Mouse (Mus musculus) midbrain, embryonic 12.5 days (tissue): ENCODE measurements around the gene Celf6. TPM values are rescaled to one million over a fixed set of nuclear protein-coding genes. Genes with fewer than 3 reads are reported as not detected.

Source experiments
- ATAC-seq: fragments of 200-750 bp; cut with Nextera tagmentation; 2 replicates; pipeline ENCODE4 v1.8.0; 2017; ENCODE audit warnings: low read depth, moderate TSS enrichment, moderate library complexity; ENCODE audit not compliant: low FRiP score
- H3K27ac ChIP-seq: fragments of 300-500 bp; sonication (generic); replicated peaks from 2 replicates; pipeline ENCODE4 v1.5.1; 2016; ENCODE audit warnings: mild to moderate bottlenecking
- H3K27me3 ChIP-seq: fragments of 300-500 bp; sonication (generic); 2 replicates; pipeline ENCODE4 v1.6.1; 2016; ENCODE audit warnings: mild to moderate bottlenecking
- H3K36me3 ChIP-seq: fragments of 300-500 bp; sonication (generic); 2 replicates; pipeline ENCODE4 v1.6.1; 2016
- H3K4me1 ChIP-seq: fragments of 300-500 bp; sonication (generic); 2 replicates; pipeline ENCODE4 v1.6.1; 2016
- H3K4me2 ChIP-seq: fragments of 300-500 bp; sonication (generic); replicated peaks from 2 replicates; pipeline ENCODE4 v1.6.1; 2016; ENCODE audit warnings: mild to moderate bottlenecking, moderate library complexity
- H3K4me3 ChIP-seq: fragments of 300-500 bp; sonication (generic); 2 replicates; pipeline ENCODE4 v1.5.1; 2016; ENCODE audit warnings: mild to moderate bottlenecking
- H3K9ac ChIP-seq: fragments of 300-500 bp; sonication (generic); replicated peaks from 2 replicates; pipeline ENCODE4 v1.6.1; 2016; ENCODE audit warnings: mild to moderate bottlenecking, moderate library complexity
- H3K9me3 ChIP-seq: fragments of 300-500 bp; sonication (generic); 2 replicates; pipeline ENCODE4 v1.6.1; 2016; ENCODE audit warnings: mild to moderate bottlenecking
- WGBS: fragments of 180-500 bp; shearing (Covaris S2); methylation state at CpG from one replicate; pipeline ENCODE4 v1.1.7; 2016; 5-methylcytosine and 5-hydroxymethylcytosine counted together
- polyA plus RNA-seq: library from polyadenylated mRNA; unstranded; fragments of >200 nt; fragmentation: Nextera tagmentation; extraction: Ambion mirVana; gene quantifications from 2 replicates; pipeline ENCODE4 v1.2.1, GENCODE M21; 2016

Gene Celf6
- polyA plus RNA-seq, 1 experiment from 2014 or later: 22.1 TPM

DNA sequence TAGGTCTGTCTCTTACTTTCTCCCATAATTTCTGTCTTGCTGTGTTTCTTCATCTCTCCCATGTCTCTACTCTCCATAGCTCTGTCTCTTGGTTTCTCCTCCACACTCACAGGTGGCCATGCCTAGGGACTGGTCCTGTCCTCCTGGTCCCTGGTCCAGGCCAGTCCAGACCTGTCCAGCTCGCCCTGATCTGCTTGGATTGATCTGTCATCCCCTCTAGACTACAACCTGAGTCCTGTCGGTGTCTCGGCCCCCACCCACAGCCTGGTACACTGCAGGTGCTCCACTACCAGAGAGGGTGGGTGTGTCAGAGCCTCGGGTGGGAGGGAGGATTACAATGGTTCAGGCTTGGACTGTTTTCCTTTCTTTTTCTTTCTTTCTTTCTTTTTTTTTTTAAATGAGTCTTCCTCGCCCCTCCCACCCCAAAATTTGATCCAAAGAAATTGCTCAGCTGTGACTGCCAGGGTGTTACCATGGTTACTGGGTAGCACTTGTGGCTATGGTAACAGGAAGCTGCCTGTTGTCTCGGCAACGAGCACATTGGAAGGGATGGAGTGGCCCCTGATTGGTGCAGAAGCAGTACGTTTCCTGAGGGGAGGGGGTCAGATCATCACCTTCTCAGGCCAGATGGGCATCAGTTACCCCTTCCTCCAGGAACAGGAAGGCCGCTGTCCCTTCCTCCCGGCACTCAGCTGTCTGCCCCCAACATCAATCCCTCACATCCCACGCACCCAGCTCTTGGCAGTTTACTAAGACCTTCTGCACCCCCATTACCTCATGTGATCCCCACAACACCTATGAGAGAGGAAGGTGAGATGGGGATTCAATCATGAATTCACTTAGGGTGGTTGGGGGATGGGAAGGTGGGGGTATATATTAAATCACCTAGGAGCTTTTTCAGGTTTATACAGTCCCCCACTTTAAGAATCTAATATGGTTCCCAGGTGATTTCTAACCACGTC, 11.3 kb downstream of the Celf6 start:
- no peaks in the 10 kb centered on the region for H3K9me3 ChIP-seq
- H3K36me3 ChIP-seq: no peaks in the 10 kb centered on the region
- peak overlapping the region; percentile 42 for H3K4me2 ChIP-seq
- H3K4me3 ChIP-seq: no peak overlapping the region
- no peak overlapping the region for H3K9ac ChIP-seq
- 24% methylated on average over 12 of the region's 12 CpGs for WGBS
- peaks cover 48% of the 10 kb centered on the region for H3K27me3 ChIP-seq
- ATAC-seq: peak; percentile 89
- H3K4me1 ChIP-seq: peaks cover 25% of the 10 kb centered on the region
- peak overlapping the region; percentile 54 for H3K27ac ChIP-seq

DNA sequence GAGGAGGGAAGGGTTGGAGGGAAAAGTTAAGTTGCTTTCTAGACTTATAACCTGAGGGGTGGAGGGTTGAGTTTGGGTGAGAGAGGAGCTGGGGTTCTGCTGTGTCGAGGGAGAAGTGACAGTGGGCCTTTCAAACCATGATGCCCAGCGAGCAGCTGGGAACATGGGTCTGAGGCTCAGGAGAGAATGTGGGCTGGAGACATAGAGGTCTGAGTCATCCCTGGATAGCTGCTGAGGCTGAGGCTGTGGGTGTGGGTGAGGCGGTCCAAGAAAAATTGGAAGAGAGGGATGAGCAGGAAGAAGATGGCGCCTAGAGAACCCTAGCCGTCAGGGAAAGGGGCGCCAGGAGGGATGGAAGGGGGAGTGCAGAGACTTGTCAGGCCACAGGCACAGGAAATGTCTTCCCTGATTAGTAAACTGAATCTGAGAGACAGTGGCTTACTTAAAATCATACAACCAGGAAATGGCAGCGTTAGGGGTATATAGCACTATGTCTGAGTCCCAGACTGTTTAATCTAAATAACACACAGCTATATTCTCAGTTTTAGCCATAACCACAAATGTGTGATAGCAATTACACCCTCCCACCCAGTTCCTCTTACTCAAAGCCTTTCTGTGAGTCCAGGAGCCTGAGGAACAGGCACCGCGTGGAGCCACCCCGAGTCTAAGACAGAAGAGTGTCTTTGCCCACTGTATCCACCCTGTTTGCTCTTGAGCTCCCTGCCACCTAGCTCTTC, 12.2 kb downstream of the Celf6 start:
- H3K36me3 ChIP-seq: no peaks in the 10 kb centered on the region
- peak overlapping the region; percentile 42 for H3K4me2 ChIP-seq
- no peak overlapping the region for H3K4me3 ChIP-seq
- no peak overlapping the region for H3K9ac ChIP-seq
- WGBS: 84% methylated on average over 10 of the region's 10 CpGs
- ATAC-seq: no peak
- H3K27ac ChIP-seq: no peak overlapping the region
- no peaks in the 10 kb centered on the region for H3K9me3 ChIP-seq
- peaks cover 25% of the 10 kb centered on the region for H3K4me1 ChIP-seq
- H3K27me3 ChIP-seq: peaks cover 44% of the 10 kb centered on the region

DNA sequence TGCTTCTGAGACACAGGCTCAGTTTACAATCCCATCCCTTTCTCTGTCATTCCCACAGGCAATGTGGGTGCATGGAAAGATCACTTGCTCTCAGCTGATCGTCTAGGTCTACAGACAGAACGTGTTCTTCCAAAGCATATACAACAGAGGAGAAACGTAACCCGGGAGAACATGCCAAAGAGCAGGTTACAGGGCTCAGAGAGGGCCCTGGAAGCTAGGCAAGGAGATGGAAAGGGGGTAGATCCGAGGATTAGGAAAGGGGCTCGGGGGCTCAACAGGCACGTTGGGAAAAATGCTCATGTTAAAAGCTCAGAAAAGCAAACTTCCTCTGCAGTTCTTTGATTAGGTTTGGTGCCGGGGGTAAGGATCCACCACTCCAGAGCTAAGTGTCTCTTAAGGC, 23.9 kb downstream of the Celf6 start:
- 85% methylated on average over 8 of the region's 8 CpGs for WGBS
- ATAC-seq: no peak
- no peaks in the 10 kb centered on the region for H3K36me3 ChIP-seq
- H3K4me3 ChIP-seq: no peak overlapping the region
- no peaks in the 10 kb centered on the region for H3K4me1 ChIP-seq
- no peak overlapping the region for H3K9ac ChIP-seq
- H3K27me3 ChIP-seq: peaks cover 14% of the 10 kb centered on the region
- H3K4me2 ChIP-seq: no peak overlapping the region
- no peaks in the 10 kb centered on the region for H3K9me3 ChIP-seq
- no peak overlapping the region for H3K27ac ChIP-seq

DNA sequence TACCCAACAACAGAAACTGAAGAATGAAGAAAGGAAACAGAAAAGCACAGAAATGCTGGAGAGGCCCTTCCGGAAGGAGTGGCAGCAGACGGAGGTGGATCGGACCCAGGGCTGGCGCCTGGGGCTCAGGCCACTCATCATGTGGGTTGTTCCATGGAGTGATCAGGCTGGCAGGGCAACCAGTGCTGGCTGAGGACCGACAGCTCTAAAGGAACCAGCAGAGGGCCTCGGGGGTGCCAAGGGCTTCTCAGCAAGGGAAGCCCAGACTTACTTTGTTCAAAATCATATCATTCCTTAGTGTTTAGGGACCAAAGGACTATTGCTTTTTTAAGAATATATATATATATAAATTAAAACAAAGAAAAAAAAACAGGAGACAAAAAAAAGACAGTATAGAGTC, 28.2 kb downstream of the Celf6 start:
- ATAC-seq: no peak
- no peak overlapping the region for H3K4me2 ChIP-seq
- H3K9ac ChIP-seq: no peak overlapping the region
- no peaks in the 10 kb centered on the region for H3K4me1 ChIP-seq
- no peaks in the 10 kb centered on the region for H3K36me3 ChIP-seq
- H3K27ac ChIP-seq: no peak overlapping the region
- no peaks in the 10 kb centered on the region for H3K9me3 ChIP-seq
- H3K27me3 ChIP-seq: peaks cover 14% of the 10 kb centered on the region
- 61% methylated on average over 6 of the region's 6 CpGs for WGBS
- no peak overlapping the region for H3K4me3 ChIP-seq

DNA sequence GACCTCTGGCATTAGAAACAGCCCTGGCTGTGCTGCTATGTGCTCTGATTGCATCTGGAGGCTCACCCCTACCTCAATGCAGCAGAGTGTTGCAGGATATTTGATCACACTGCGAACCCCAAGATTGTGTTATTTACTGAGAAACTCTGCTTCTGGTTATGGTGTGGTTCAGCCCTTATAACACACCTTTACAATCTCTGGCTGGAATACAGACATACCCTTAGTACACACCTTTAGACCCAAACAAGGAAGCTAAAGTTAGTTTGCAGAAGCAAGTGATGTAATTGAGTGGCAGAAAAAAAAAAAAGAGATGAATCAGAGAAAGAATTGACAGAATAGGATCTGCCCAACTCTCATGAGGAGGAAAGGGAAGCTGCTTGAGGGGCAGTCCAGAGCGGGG, 33.2 kb downstream of the Celf6 start:
- H3K9me3 ChIP-seq: no peaks in the 10 kb centered on the region
- no peak overlapping the region for H3K27ac ChIP-seq
- no peaks in the 10 kb centered on the region for H3K36me3 ChIP-seq

DNA sequence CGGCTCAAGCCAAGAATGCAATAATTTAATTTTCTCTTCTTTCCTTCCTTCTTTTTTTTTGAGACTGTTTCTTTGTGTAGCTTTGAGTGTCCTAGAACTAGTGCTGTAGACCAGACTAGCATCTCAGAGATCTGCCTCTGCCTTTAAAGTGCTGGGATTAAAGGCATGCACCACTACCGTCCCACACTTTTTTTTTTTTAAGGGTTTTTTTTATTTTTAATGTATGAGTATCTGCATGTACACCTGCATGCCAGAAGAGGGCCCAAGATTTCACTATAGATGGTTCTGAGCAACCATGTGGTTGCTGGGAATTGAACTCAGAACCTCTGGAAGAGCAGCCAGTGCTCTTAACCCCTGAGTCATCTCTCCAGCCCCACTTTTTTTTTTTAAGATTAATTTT, 38.1 kb downstream of the Celf6 start:
- Histone ChIP-seq H3K9ac (no peak overlapping the region), H3K4me2 (no peak overlapping the region), H3K27ac (no peak overlapping the region), H3K27me3 (no peaks in the 10 kb centered on the region), H3K9me3 (no peaks in the 10 kb centered on the region), H3K4me3 (no peak overlapping the region), H3K4me1 (peaks cover 19% of the 10 kb centered on the region), H3K36me3 (no peaks in the 10 kb centered on the region)
- 90% methylated on average over 2 of the region's 2 CpGs for WGBS
- ATAC-seq: no peak

More for the DNA sequence above, 33.2 kb downstream of the Celf6 start:
- no peak for ATAC-seq
- WGBS: 92% methylated on average over 2 of the region's 2 CpGs
- no peaks in the 10 kb centered on the region for H3K4me1 ChIP-seq
- H3K4me3 ChIP-seq: no peak overlapping the region
- H3K27me3 ChIP-seq: no peaks in the 10 kb centered on the region
- H3K9ac ChIP-seq: no peak overlapping the region
- H3K4me2 ChIP-seq: no peak overlapping the region

DNA sequence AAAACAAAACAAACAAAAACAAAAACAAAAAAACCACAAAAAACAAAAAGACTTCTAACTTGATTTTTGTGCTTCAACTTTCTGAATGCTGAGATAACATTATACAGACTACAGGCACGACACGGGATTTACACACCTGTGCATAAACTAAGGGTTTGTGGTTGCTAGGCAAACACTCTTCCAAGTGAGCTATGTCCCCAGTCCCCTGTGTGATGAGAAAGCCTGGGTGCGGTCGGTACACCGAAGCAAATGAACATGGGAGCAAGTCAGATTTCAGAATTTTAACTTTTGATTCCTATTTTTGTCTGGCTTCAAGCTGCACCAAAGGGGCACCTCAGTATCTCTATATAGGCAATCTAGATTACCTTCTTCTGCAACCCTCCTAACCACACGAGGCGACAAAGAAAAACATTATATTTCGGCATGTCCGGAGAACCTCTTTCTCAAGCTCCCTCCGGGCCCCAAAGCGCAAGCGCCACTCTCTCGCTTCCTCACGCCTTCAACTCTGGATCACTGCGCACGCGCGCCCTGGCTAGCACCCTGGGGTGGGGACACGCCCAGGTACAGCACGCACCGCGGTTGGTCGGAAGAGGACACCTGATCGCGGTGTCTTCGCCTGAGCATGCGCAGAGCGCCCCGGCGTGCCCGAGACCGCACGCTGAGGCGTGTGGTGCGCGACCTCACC, 39.0 kb downstream of the Celf6 start, which contains the start of gene Parp6:
Gene Parp6 (plus strand): TSS at position 663 of the 685 bp plus-strand sequence.
- no peaks in the 10 kb centered on the region for H3K27me3 ChIP-seq
- H3K4me1 ChIP-seq: peaks cover 19% of the 10 kb centered on the region
- H3K4me3 ChIP-seq: peak within 1 kb of the TSS; percentile 67
- H3K27ac ChIP-seq: peak within 1 kb of the TSS; percentile 88
- ATAC-seq: peak; percentile 99
- H3K36me3 ChIP-seq: no peaks in the 10 kb centered on the region
- no peaks in the 10 kb centered on the region for H3K9me3 ChIP-seq
- H3K9ac ChIP-seq: peak within 1 kb of the TSS; percentile 77
- H3K4me2 ChIP-seq: peak within 1 kb of the TSS; percentile 65
- 1% methylated on average over 33 of the region's 36 CpGs for WGBS

DNA sequence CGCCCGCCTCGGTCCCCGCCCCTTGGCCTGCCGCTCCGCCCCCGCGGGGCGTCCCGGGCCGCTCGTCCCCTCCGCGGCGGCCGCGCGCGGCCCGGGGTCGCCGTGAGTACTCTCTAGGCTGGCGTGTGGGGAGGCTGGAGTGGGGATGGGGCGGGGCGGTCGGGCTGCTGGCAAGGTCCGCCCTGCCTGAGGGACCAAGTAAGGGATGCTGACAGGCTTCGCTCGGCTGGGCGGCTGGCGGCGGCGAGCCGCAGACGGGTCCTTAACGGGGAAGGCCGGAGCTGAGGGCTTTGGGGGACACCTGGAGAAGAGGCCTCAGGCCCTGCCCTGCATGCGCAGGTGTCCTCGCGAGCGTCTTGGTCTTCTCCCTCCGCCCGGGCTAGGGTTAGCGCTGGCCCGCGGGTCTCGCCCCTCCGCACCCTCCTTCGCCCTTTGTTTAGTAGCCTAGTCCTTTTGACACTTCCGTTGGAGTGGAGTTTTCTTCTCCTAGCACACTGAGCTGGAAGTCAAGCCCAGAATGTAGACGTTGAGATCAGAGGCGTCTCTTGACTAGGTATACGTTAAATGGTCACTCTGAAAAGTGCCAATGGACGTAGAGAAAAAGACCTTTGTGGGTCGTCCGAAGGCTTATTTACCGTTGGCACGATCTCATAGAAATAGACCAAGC, 39.7 kb downstream of the Celf6 start:
- ATAC-seq: peak; percentile 66; the same call in 1 of the 2 replicates
- H3K27ac ChIP-seq: peak overlapping the region; percentile 88
- under 1% methylated on average over 54 of the region's 58 CpGs for WGBS

DNA sequence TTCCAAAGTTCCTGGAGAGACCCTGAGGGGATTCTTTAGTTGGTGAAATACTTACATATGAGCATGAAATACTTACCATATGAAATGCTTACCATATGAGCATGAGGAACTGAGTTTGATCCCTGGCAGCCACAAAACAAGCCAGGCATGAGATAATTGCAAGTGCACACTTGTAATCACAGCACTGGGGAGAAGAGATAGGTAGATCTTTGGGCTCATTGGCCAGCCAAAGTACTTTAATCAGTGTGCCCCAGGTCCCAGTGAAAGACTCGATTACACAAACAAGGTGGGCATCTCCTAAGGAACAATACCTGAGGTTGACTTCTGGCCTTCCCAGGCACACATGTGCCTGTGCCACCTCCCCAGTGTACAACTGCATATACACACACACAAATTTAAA, 60.7 kb downstream of the Celf6 start:
- Histone ChIP-seq H3K27me3 (no peaks in the 10 kb centered on the region), H3K4me3 (no peak overlapping the region), H3K27ac (no peak overlapping the region), H3K9me3 (no peaks in the 10 kb centered on the region), H3K36me3 (peaks cover 76% of the 10 kb centered on the region), H3K4me2 (no peak overlapping the region), H3K9ac (no peak overlapping the region), H3K4me1 (no peaks in the 10 kb centered on the region)
- ATAC-seq: no peak
- WGBS: 96% methylated on average over 1 of the region's 1 CpGs

More for the DNA sequence above, 39.7 kb downstream of the Celf6 start:
- Histone ChIP-seq H3K9me3 (no peaks in the 10 kb centered on the region), H3K27me3 (no peaks in the 10 kb centered on the region), H3K36me3 (peaks cover 4% of the 10 kb centered on the region), H3K4me2 (peak overlapping the region; percentile 65), H3K4me1 (peaks cover 19% of the 10 kb centered on the region), H3K9ac (peak overlapping the region; percentile 77), H3K4me3 (peak overlapping the region; percentile 67)

DNA sequence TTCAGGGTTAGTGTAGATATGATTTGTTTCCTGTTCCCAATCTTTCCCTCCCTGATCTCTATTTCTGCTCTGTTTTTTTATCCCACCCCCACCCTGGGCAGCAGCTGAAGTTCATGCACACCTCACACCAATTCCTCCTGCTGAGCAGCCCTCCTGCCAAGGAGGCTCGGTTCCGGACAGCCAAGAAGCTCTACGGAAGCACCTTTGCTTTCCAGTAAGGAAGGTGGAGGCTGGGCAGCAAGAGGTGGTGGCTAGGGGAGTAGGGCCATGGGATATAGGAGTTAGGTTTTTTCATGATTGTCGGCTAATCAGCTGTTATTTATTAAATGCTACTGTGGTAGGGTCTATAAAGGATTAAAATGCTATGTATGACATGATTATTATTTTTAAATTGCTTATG, 62.2 kb downstream of the Celf6 start:
- H3K4me2 ChIP-seq: no peak overlapping the region
- no peak for ATAC-seq
- H3K4me1 ChIP-seq: no peaks in the 10 kb centered on the region
- H3K27ac ChIP-seq: no peak overlapping the region
- H3K9me3 ChIP-seq: no peaks in the 10 kb centered on the region
- 90% methylated on average over 4 of the region's 4 CpGs for WGBS
- peaks cover 72% of the 10 kb centered on the region for H3K36me3 ChIP-seq
- no peak overlapping the region for H3K4me3 ChIP-seq
- no peak overlapping the region for H3K9ac ChIP-seq
- H3K27me3 ChIP-seq: no peaks in the 10 kb centered on the region

DNA sequence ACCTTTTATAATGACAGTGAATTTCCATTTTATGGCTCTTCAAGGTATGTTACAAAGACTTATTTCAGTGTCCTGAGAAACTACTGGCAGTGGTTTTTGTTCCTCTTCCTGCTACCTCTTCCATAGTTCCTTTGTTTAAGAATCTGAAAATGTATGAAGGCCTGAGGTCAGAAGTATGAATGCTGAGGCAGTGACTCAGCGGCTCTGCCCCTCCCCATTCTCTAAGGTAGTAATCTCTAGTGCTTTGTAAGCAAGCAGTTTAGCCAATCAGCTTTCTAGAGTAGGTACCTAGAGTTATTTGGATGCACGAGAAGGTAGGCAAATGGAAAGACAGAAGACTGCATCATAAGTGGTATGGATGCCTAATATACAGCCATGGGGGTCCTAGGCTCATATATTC, 63.6 kb downstream of the Celf6 start:
- Histone ChIP-seq H3K9me3 (no peaks in the 10 kb centered on the region), H3K4me3 (no peak overlapping the region), H3K4me2 (no peak overlapping the region), H3K4me1 (no peaks in the 10 kb centered on the region), H3K27me3 (no peaks in the 10 kb centered on the region), H3K9ac (no peak overlapping the region), H3K36me3 (peaks cover 65% of the 10 kb centered on the region), H3K27ac (no peak overlapping the region)
- 89% methylated on average over 2 of the region's 2 CpGs for WGBS
- ATAC-seq: no peak
